Mouse (Mus musculus) forebrain, embryonic 16.5 days (tissue): ENCODE measurements around the gene Slc51a. TPM values are rescaled to one million over a fixed set of nuclear protein-coding genes. Genes with fewer than 3 reads are reported as not detected.

Experiments used
- ATAC-seq: fragments of 200-750 bp; cut with Nextera tagmentation; 2 replicates; pipeline ENCODE4 v1.8.0; 2017; ENCODE audit warnings: mild to moderate bottlenecking, moderate library complexity
- H3K27ac ChIP-seq: fragments of 300-500 bp; sonication (generic); 2 replicates; pipeline ENCODE4 v1.5.1; 2014; ENCODE audit warnings: low read length, control low read depth
- H3K27me3 ChIP-seq: fragments of 300-500 bp; sonication (generic); replicated peaks from 2 replicates; pipeline ENCODE4 v1.6.1; 2014; ENCODE audit warnings: low read length; ENCODE audit not compliant: control insufficient read depth, insufficient read depth
- H3K36me3 ChIP-seq: fragments of 300-500 bp; sonication (generic); 2 replicates; pipeline ENCODE4 v1.6.1; 2014; ENCODE audit not compliant: control insufficient read depth, insufficient read depth
- H3K4me1 ChIP-seq: fragments of 300-500 bp; sonication (generic); replicated peaks from 2 replicates; pipeline ENCODE4 v1.6.1; 2014; ENCODE audit warnings: low read length; ENCODE audit not compliant: control insufficient read depth, insufficient read depth
- H3K4me2 ChIP-seq: fragments of 300-500 bp; sonication (generic); 2 replicates; pipeline ENCODE4 v1.6.1; 2014; ENCODE audit warnings: mild to moderate bottlenecking, low read length, control low read depth
- H3K4me3 ChIP-seq: fragments of 300-500 bp; sonication (generic); replicated peaks from 2 replicates; pipeline ENCODE4 v1.5.1; 2014; ENCODE audit warnings: mild to moderate bottlenecking, low read length, control low read depth
- H3K9ac ChIP-seq: fragments of 300-500 bp; sonication (generic); replicated peaks from 2 replicates; pipeline ENCODE4 v1.6.1; 2014; ENCODE audit warnings: low read depth, low read length, control low read depth
- H3K9me3 ChIP-seq: fragments of 300-500 bp; sonication (generic); 2 replicates; pipeline ENCODE4 v1.6.1; 2016; ENCODE audit warnings: low read length; ENCODE audit not compliant: control insufficient read depth
- WGBS: fragments of 180-500 bp; shearing (Covaris S2); extraction: QIAGEN DNeasy Blood & Tissue Kit; methylation state at CpG from one replicate; pipeline ENCODE4 v1.1.7; 2014; 5-methylcytosine and 5-hydroxymethylcytosine counted together
- polyA plus RNA-seq: library from polyadenylated mRNA; unstranded; fragments of >200 nt; fragmentation: Nextera tagmentation; extraction: Ambion mirVana; gene quantifications from 2 replicates; pipeline ENCODE4 v1.2.1, GENCODE M21; 2015

Slc51a gene
- polyA plus RNA-seq, 1 experiment from 2014 or later: 0.09 TPM

DNA sequence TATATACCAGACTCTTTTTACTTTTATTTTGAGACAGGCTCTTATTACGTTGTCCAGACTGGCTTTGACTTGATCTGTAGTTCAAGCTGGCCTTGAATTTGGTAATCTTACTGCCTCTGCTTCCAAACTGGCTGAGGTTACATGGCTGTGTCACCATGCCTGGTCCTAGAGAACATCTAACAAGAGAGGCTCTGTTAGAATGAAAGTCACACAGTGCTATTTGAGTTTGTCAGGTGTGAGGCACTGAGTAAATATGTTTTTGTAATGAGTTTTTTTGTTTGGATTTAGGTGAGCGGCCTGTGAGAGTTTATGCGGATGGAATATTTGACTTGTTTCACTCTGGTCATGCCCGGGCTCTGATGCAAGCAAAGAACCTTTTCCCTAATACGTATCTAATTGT, 26.0 kb downstream of the Slc51a start:
- ATAC-seq: no peak
- Histone ChIP-seq H3K4me2 (no peak overlapping the region), H3K9ac (no peak overlapping the region), H3K4me1 (no peaks in the 10 kb centered on the region), H3K27ac (no peak overlapping the region), H3K4me3 (no peak overlapping the region), H3K36me3 (peaks cover 2% of the 10 kb centered on the region; the same call in 1 of the 2 replicates), H3K27me3 (no peaks in the 10 kb centered on the region), H3K9me3 (no peaks in the 10 kb centered on the region)
- WGBS: 95% methylated on average over 5 of the region's 5 CpGs

DNA sequence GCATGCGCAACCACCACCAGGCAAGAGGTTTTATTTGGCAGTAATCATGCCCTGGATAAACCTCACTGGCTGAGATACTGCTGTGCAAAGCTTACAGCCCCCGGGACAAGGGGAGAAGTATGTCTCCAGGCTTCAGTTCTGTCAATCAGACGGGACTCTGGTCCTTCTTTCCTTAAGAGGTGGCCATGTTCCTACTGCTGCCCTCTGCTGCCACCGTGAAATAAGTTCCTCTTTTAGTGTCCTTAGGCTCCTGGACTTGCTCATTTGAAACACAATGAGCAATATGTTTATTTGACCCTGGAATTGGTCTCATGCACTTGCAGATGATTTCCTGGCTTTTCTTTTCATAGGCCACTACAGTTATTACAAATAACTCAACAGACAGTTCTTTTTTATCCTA, 27.2 kb downstream of the Slc51a start:
- H3K36me3 ChIP-seq: peaks cover 2% of the 10 kb centered on the region; the same call in 1 of the 2 replicates
- ATAC-seq: no peak

DNA sequence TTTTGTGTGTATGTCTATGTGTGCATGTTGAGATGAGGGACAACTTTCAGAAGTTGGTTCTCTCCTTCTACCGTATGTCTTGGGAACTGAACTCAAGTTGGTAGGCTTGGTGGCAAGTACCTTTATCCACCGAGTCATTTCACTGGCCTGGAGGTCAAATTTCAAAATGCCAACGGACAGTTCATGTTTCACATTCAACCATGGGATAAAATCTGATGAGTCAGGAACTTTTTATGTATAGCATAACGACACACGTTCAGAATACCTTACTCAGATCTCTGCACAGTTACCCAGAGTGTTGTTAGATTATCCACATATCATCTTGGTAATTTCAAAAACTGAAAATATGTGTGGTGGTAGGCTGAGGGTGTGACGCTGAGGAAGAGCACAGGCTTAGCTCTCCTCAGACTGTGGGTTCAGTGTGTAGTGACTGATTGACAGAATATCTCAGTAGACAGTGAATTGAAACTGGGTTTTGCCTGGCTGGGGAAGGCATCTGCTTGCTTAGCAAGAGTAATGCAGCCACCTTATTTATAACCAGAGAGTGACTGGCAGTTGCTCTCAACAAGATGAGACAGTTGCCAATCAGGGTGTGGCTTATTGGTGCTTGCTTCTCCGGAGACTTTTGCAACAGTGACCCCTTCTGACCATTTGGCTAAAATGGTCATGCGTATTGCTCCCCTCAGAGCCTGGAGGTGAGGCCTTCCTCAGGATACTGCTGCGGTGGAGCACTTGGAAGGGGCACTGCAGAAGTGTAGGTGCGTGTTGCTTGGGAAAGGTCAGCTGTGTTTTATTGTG, 29.9 kb downstream of the Slc51a start:
- H3K4me2 ChIP-seq: no peak overlapping the region
- H3K4me1 ChIP-seq: no peaks in the 10 kb centered on the region
- no peak overlapping the region for H3K27ac ChIP-seq
- no peaks in the 10 kb centered on the region for H3K9me3 ChIP-seq
- peaks cover 2% of the 10 kb centered on the region; the same call in 1 of the 2 replicates for H3K36me3 ChIP-seq
- H3K9ac ChIP-seq: no peak overlapping the region
- H3K4me3 ChIP-seq: no peak overlapping the region
- H3K27me3 ChIP-seq: no peaks in the 10 kb centered on the region
- 66% methylated on average over 10 of the region's 10 CpGs for WGBS
- no peak for ATAC-seq

More for the DNA sequence above, 27.2 kb downstream of the Slc51a start:
- Histone ChIP-seq H3K27ac (no peak overlapping the region), H3K4me1 (no peaks in the 10 kb centered on the region), H3K27me3 (no peaks in the 10 kb centered on the region), H3K9me3 (no peaks in the 10 kb centered on the region), H3K4me2 (no peak overlapping the region), H3K4me3 (no peak overlapping the region), H3K9ac (no peak overlapping the region)
- WGBS: 54% methylated on average over 4 of the region's 4 CpGs

DNA sequence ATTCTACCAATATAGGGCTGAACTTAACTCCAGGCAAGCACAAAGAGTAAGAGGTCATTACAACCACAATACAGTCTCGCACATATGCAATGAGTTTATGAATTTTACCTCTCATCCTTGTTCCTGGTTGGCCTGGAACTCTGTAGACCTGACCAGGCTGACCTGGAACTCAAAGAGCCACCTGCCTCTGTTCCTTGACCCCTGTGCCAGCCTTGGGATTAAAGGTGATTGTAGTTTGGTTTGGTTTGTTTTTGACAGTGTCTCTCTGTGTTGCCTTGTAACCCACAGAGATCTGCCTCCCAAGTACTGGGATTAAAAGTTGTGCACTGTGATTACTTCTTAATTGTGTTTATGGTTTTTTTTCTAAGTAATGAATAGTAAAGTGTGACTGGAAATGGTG, 30.9 kb downstream of the Slc51a start:
- H3K9ac ChIP-seq: no peak overlapping the region
- H3K9me3 ChIP-seq: no peaks in the 10 kb centered on the region
- 95% methylated on average over 1 of the region's 1 CpGs for WGBS
- no peak overlapping the region for H3K4me3 ChIP-seq
- no peaks in the 10 kb centered on the region for H3K4me1 ChIP-seq
- ATAC-seq: no peak
- no peak overlapping the region for H3K4me2 ChIP-seq
- peaks cover 8% of the 10 kb centered on the region for H3K36me3 ChIP-seq
- no peaks in the 10 kb centered on the region for H3K27me3 ChIP-seq
- H3K27ac ChIP-seq: no peak overlapping the region

DNA sequence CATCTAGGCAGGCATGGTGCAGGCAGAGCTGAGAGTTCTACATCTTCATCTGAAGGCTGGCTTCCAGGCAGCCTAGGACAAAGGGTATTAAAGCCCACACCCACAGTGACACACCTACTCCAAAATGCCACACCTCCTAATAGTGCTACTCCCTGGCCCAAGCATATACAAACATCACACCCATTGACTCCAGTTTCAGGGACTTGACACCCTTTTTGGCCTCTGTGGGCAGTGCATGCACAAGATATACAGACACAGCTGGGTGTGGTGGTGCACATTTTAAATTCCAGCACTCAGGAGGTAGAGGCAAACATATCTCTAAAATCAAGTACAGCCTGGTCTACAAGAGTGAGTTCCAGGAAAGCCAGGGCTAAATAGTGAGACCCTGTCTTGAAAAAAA, 31.6 kb downstream of the Slc51a start:
- Histone ChIP-seq H3K27me3 (no peaks in the 10 kb centered on the region), H3K4me3 (no peak overlapping the region), H3K4me1 (no peaks in the 10 kb centered on the region), H3K27ac (no peak overlapping the region), H3K4me2 (no peak overlapping the region), H3K36me3 (peaks cover 8% of the 10 kb centered on the region), H3K9ac (no peak overlapping the region), H3K9me3 (no peaks in the 10 kb centered on the region)
- ATAC-seq: no peak

DNA sequence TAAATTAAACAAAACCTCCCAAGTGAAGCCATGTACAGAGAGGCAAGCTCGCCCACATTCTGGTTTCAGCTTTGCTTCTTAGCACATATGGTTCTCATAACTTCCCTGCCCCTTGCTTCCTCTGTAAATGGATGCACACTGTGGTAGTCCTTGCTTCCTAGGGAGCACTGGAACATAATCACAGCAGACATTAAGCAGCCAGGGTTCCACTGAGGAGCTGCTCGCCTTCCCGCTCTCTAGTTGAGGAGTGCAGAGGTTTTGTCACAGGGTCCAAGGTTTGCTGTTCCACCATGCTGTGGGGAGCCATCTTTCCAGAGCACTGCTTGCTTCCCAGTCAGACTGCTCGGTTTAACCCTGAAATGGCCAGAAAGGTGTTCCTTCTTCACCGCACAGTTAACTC, 33.0 kb downstream of the Slc51a start:
- H3K9ac ChIP-seq: no peak overlapping the region
- H3K4me1 ChIP-seq: no peaks in the 10 kb centered on the region
- no peak overlapping the region for H3K4me3 ChIP-seq
- H3K9me3 ChIP-seq: no peaks in the 10 kb centered on the region
- no peak for ATAC-seq
- 87% methylated on average over 5 of the region's 5 CpGs for WGBS
- H3K27ac ChIP-seq: no peak overlapping the region
- no peak overlapping the region for H3K4me2 ChIP-seq
- H3K36me3 ChIP-seq: peaks cover 8% of the 10 kb centered on the region
- no peaks in the 10 kb centered on the region for H3K27me3 ChIP-seq

GRCm38 (mm10) chr16:32453102-32453501, 34.6 kb downstream of the Slc51a start:
- Histone ChIP-seq H3K27ac (no peak overlapping the region), H3K36me3 (peaks cover 8% of the 10 kb centered on the region), H3K9me3 (no peaks in the 10 kb centered on the region), H3K4me1 (no peaks in the 10 kb centered on the region), H3K9ac (no peak overlapping the region), H3K4me2 (no peak overlapping the region), H3K27me3 (no peaks in the 10 kb centered on the region), H3K4me3 (no peak overlapping the region)
- 95% methylated on average over 8 of the region's 8 CpGs for WGBS
- no peak for ATAC-seq

- Histone ChIP-seq H3K4me3 (no peak overlapping the region), H3K36me3 (peaks cover 6% of the 10 kb centered on the region; the same call in 1 of the 2 replicates), H3K27ac (no peak overlapping the region), H3K27me3 (no peaks in the 10 kb centered on the region), H3K4me2 (no peak overlapping the region), H3K9me3 (no peaks in the 10 kb centered on the region), H3K4me1 (no peaks in the 10 kb centered on the region), H3K9ac (no peak overlapping the region)
- no peak for ATAC-seq
- WGBS: 94% methylated on average over 2 of the region's 2 CpGs
Observed at GRCm38 (mm10) chr16:32450133-32450532, 37.5 kb downstream of the Slc51a start.

DNA sequence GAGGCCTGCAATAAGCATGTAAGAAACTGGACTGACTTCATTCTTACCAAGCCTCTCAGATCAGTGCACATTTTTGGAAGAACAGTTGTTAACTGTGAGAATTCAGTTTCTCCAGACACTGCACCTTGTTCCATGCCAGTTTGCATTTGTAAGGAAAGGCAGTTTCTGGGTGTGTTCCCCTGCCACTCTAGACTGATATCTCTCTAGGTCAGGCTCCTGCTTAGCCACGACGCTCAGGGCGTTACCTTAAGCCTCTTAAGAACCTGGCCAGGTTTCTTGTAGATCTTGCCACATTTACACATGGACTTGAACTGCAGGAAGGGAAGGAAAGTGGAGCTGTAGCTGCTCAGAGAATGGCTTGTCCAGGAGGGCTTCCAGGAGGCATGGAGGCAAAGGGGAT, 38.0 kb downstream of the Slc51a start:
- no peak for ATAC-seq
- peaks cover 6% of the 10 kb centered on the region; the same call in 1 of the 2 replicates for H3K36me3 ChIP-seq
- no peak overlapping the region for H3K4me2 ChIP-seq
- no peak overlapping the region for H3K4me3 ChIP-seq
- WGBS: 90% methylated on average over 3 of the region's 3 CpGs
- no peak overlapping the region for H3K9ac ChIP-seq
- no peaks in the 10 kb centered on the region for H3K27me3 ChIP-seq
- H3K9me3 ChIP-seq: no peaks in the 10 kb centered on the region
- H3K27ac ChIP-seq: no peak overlapping the region
- no peaks in the 10 kb centered on the region for H3K4me1 ChIP-seq
